Mouse (Mus musculus) urinary bladder, adult 2 months (tissue): Measurements from ENCODE around the gene Slc46a3. TPM values are rescaled to one million over a fixed set of nuclear protein-coding genes. Genes with fewer than 3 reads are reported as not detected.

Experiments used
- DNase-seq: peaks from one replicate; pipeline ENCODE4 v3.0.0; 2022; ENCODE audit warnings: low spot score
- polyA plus RNA-seq: library from polyadenylated mRNA; depleted of rRNA; stranded (reverse); fragments of >200 nt; gene quantifications from 2 replicates; pipeline ENCODE4 v1.2.3, GENCODE M21; 2012

The Slc46a3 gene
- polyA plus RNA-seq, 1 experiment = 26.6 TPM

GRCm38 (mm10) chr5:147895436-147896198, 1.0 kb upstream of the Slc46a3 start:
- DNase-seq = no peak

DNA sequence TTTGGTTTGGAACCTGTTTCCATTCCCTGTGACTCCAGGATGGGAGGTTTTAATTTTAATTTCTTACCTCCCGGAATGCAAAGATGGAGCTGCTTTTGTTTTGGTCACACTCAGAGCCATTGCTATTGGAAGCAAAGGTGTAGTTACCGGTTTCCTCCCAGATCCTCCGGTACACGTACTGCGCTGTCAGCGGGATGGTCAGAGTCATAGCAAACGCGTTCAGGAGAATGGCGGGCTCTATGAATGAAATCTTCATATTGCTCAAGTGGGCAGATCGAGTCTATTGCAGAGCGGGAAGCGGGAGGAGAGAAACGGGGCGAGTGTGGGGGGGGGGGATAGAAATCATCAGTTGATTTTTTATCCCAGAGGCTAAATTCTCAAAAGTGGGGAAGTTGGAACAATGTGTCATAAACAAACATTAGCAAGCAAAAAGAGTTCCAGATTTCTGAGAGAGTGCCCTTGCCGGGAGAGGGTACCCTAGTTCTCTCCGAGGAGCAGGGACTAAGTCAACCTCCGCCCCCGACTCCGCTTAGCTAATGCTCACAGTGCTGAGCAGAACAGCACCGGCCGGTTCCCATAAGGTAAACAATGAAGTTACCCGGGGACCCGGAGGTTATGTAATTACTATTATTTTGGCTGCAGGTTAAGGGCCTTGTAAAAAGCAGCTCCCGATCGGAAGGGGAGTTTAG, 705 bp downstream of the Slc46a3 start:
- DNase-seq = no peak

- no peak for DNase-seq
These were observed 1.5 kb downstream of the Slc46a3 start for GRCm38 (mm10) chr5:147893143-147893542.

GRCm38 (mm10) chr5:147892735-147893134, 1.9 kb downstream of the Slc46a3 start:
- no peak for DNase-seq

DNA sequence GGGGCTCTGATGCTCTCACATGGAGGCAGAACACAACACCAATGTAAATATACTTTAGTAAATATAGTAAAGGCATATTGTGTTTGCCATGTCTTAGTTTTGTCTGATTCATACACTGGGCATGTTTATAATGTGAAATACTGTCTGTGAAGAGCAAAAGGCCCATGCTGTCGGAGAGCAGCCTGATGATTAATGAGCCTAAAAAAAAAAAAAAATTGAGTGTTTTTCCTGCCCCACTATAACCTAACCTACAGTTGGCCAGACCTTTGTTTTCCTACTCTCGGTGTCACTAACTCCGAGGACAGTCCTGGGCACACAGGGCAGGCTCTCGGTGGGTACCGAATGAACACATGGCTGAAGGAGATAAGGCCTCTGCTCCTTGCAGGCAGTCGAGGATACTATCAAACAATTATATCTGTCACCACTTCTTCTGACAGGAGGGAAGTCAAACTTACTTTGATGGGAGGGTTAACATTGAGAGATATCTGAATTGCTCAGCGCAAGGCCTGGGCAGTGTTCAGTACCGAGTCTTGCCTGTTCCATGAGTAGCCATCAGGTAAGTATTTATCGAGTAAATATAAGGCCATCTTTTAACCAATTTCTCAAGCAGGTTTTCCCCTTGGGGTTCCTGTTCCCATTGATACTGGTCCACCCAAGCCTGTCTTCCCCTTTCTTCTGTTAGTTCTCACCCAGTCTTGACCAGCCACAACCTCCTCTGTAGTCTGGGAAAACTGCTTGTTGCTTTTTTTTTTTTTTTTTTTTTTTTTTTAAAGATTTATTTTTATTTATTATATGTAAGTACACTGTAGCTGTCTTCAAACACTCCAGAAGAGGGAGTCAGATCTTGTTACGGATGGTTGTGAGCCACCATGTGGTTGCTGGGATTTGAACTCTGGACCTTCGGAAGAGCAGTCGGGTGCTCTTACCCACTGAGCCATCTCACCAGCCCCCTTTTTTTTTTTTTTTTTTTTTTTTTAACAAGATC, 6.0 kb downstream of the Slc46a3 start:
- DNase-seq = no peak

DNA sequence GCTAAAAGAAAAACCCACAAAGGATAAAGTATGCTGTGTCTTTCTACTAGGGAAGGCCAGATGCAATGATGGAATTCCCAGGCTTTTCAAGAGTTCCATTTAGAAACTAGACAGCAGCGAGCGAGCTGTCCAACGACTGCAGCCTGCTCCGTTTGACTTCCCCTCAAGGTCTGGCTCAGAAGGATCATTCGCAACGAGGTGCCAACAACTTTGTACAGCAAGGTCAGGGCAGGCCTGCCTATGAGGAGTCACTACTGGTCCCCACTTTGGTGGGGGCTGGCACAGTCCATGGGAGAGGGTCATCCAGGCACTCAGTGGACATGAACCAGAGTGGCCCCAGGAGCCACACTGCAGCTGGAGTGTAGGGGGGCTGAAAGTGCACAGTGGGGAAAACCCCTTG, 11.0 kb downstream of the Slc46a3 start:
- no peak for DNase-seq

DNA sequence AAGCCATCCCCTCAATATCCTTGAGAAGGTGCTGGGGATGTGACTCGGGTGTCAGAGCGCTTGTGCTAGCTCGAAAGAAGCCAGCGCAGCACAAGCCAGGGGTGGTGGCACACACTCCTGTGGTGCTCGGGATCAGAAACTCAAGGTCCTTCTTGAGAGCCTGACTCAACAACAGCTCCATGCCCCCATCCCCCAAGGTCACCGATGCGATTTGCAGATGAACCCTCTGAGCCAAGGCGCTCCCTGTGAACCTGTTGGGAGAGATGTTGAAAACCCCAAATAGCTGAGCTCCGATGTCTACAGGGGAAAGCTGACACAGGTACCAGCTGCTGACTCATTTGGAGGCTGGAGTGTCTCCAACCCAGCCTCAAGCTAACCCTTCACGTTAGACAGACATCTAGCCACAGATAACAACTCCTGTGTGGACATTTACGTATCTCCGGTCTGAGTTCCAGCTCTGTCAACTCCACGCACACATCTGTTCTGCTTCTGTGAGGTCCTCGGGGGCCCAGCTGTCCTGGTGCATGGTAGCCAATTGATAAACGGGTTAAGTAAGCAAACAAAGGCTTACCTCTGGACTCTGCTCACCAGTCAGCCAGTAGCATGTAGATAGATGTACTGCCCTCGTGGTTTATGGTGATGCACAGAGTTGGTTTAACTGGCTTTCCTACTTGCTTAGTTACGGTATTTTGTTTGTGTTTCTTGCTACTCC, 14.5 kb downstream of the Slc46a3 start:
- no peak for DNase-seq

- no peak for DNase-seq
These were observed 17.1 kb downstream of the Slc46a3 start for GRCm38 (mm10) chr5:147877520-147877919.

DNA sequence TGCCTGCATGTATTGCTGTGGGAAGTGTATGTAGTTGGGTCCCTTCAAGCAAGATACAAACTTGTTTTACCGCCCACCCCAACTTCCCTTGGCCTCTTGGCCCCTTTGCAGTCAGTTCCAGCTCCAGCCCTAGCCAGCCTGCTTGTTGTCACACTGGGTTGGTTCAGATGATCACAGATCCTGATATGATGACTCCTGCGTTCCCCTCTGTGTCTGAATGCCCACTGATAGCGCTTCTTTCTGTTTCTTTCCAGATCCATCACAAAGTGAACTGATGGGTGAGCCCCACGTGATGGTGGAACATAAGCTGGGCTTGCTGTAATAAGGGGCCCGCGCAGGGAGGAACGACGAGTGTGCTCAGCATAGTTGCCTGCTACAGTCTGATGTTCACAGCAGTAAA, 19.4 kb downstream of the Slc46a3 start:
- DNase-seq = no peak

DNA sequence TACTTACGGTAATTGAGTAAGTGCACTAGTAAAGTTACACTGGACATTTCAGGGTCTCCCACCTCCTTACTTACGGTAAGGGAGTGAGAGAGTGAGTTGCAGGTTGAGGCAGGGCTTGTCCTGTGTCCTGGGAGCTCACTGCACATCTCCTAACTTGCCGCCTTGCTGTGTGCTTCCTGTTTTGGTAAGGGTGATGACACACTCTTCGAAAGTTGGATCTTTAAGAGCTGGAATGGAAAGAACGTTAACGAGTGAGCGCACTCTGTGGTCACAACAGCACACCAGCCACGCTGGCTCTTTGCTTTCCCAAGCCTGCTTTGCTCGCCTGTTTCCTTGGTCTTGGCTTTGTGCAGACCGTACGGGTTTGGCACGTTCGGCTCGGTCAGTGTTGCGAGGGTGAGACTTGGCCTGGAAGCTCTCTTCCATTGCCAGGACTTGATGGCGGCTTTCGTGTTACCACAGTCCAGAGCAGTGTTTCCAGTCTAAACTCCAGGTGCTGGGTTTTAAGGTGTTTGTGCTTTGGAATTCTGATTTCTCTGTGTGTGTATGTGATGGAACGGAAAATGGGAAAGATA, 20.0 kb downstream of the Slc46a3 start:
- no peak for DNase-seq

- DNase-seq = no peak
These were observed 23.4 kb downstream of the Slc46a3 start for GRCm38 (mm10) chr5:147871091-147871820.

GRCm38 (mm10) chr5:147870296-147870695, 24.3 kb downstream of the Slc46a3 start:
- DNase-seq = no peak

- DNase-seq = no peak
These were observed 25.0 kb downstream of the Slc46a3 start for GRCm38 (mm10) chr5:147869568-147869967.

DNA sequence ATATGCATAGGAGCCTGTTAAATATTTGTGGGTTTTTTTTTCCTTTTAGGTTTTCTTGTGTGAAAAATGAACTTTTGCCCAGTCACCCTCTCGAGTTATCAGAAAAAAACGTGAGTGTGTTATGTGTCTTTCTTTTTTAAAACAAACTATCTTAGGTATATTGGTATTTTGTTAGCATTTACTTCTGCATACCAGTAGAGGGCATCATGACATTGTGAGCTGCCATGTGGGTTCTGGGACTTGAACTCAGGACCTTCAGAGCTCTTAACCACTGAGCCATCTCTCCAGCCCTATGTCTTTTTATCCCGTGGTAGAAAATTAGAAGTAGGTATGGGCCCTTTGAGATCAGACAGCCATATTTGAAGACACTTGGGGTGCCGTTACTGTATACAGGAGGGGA, 25.9 kb downstream of the Slc46a3 start:
- no peak for DNase-seq

GRCm38 (mm10) chr5:147860449-147861261, 34.0 kb downstream of the Slc46a3 start, which contains the start of gene Pomp:
Gene Pomp (plus strand): TSS chr5:147860461.
- DNase-seq = peak; percentile 85

DNA sequence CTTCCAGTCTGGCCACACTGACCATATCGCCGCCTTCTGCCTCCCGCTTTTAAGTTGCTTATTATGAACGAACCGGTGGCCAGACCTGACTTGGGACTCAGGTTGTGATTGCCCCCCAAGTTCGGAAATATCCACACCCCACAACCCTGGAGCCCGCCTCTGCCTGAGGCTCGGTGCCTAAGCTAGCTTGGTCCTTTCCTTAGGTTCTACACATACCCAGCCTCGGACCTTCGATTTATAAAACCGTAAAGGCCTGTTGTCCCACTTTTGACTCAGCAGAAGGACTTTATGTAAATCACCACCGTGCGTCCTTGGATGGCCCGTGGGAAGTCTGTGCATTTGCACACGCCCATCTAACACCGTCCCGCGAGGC, 34.6 kb downstream of the Slc46a3 start:
- DNase-seq = no peak

DNA sequence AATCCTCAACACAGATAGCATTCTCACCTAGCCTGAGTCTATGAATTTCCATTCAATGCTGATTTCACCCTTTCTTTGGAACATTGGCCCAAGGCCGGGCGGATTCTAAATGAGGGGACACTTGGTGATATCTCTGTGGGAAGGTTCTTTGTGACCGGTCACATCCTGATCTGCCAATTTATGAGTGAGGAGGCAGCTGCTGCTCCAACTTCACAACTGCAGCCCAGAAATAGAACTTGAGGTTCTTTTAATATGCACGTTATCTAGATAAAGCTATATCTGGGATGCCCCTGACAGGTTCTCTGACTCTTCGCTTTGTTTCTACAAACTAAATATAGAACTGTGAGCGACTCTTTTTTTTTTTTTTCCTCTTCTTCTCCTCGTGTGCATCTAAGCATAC, 44.4 kb downstream of the Slc46a3 start:
- DNase-seq = no peak

GRCm38 (mm10) chr5:147848164-147848863, 46.3 kb downstream of the Slc46a3 start:
- DNase-seq = no peak

DNA sequence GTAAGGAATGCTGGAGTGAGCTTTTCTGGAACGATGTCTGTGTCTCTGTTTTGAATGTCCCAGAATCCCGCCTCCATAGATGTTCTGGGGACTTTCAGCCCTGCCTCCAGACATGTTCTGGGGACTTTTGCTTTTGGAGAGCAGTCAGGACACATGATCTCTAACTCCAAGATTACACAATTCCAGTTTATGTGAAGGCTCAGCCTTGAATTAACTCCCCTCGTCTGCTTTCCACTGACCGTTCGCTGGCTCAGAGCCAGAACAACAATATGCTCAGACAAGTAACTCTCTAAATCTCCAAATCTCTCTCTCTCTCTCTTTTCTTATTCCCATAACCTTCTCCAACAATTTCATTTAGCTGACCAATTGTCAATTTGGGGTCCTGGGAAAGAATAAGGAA, 47.3 kb downstream of the Slc46a3 start:
- no peak for DNase-seq
